Mouse (Mus musculus) bone marrow macrophage, adult 2 months (primary cell): ENCODE measurements around the gene Srl. TPM values are rescaled to one million over a fixed set of nuclear protein-coding genes. Genes with fewer than 3 reads are reported as not detected.

Experiments
- H3K27ac ChIP-seq: 2 replicates; pipeline ENCODE4 v1.5.1; 2012; ENCODE audit warnings: low read depth, low read length; ENCODE audit not compliant: insufficient read depth
- H3K4me1 ChIP-seq: 2 replicates; pipeline ENCODE4 v1.6.1; 2012; ENCODE audit warnings: low read length; ENCODE audit not compliant: control insufficient read depth, insufficient read depth
- H3K4me3 ChIP-seq: 2 replicates; pipeline ENCODE4 v1.5.1; 2012; ENCODE audit warnings: mild to moderate bottlenecking, low read length, moderate library complexity; ENCODE audit not compliant: insufficient read depth
- CTCF ChIP-seq: IDR thresholded peaks from 2 replicates; pipeline ENCODE4 v1.5.1; 2012; ENCODE audit warnings: low read depth, mild to moderate bottlenecking, low read length, moderate library complexity
- POLR2A ChIP-seq: IDR thresholded peaks from 2 replicates; pipeline ENCODE4 v1.6.1; 2012; ENCODE audit warnings: mild to moderate bottlenecking, low read depth, low read length, borderline replicate concordance
- polyA plus RNA-seq: library from polyadenylated mRNA; stranded (reverse); fragments of >200 nt; gene quantifications from 2 replicates; pipeline ENCODE4 v1.2.4, GENCODE M21; 2012; ENCODE audit not compliant: missing spikeins, insufficient read depth, insufficient read length

Srl gene
- polyA plus RNA-seq, 1 experiment, result 1.6 TPM

GRCm38 (mm10) chr16:4521074-4521667, 20.4 kb downstream of the Srl start:
- Histone ChIP-seq H3K27ac (no peak overlapping the region), H3K4me1 (peaks cover 8% of the 10 kb centered on the region), H3K4me3 (no peak overlapping the region)
- no peak for TF ChIP-seq POLR2A
- TF ChIP-seq CTCF, result no peak

GRCm38 (mm10) chr16:4520673-4521072, 20.9 kb downstream of the Srl start:
- no peak for TF ChIP-seq CTCF
- no peak for TF ChIP-seq POLR2A
- Histone ChIP-seq H3K27ac (no peak overlapping the region), H3K4me3 (no peak overlapping the region), H3K4me1 (peaks cover 8% of the 10 kb centered on the region)

GRCm38 (mm10) chr16:4519825-4520224, 21.8 kb downstream of the Srl start:
- Histone ChIP-seq H3K4me1 (peaks cover 5% of the 10 kb centered on the region), H3K27ac (no peak overlapping the region), H3K4me3 (no peak overlapping the region)
- TF ChIP-seq CTCF (no peak), POLR2A (no peak)

- Histone ChIP-seq H3K4me3 (no peak overlapping the region), H3K27ac (no peak overlapping the region), H3K4me1 (peaks cover 5% of the 10 kb centered on the region)
- TF ChIP-seq CTCF, result no peak
These were observed 22.5 kb downstream of the Srl start for GRCm38 (mm10) chr16:4519157-4519556.

- Histone ChIP-seq H3K27ac (no peak overlapping the region), H3K4me1 (peaks cover 5% of the 10 kb centered on the region), H3K4me3 (no peak overlapping the region)
- TF ChIP-seq POLR2A (no peak), CTCF (no peak)
These were observed 23.7 kb downstream of the Srl start for GRCm38 (mm10) chr16:4517906-4518305.

- TF ChIP-seq POLR2A, result no peak
- TF ChIP-seq CTCF, result no peak
- Histone ChIP-seq H3K27ac (no peak overlapping the region), H3K4me1 (peaks cover 16% of the 10 kb centered on the region), H3K4me3 (no peak overlapping the region)
These were observed 27.2 kb downstream of the Srl start for GRCm38 (mm10) chr16:4514383-4514782.

GRCm38 (mm10) chr16:4512661-4513438, 28.8 kb downstream of the Srl start:
- peaks cover 12% of the 10 kb centered on the region for H3K4me1 ChIP-seq
- no peak overlapping the region for H3K4me3 ChIP-seq
- no peak overlapping the region for H3K27ac ChIP-seq
- no peak for TF ChIP-seq POLR2A
- no peak for TF ChIP-seq CTCF

- H3K27ac ChIP-seq, result no peak overlapping the region
- TF ChIP-seq POLR2A (no peak), CTCF (no peak)
- peaks cover 12% of the 10 kb centered on the region for H3K4me1 ChIP-seq
- H3K4me3 ChIP-seq, result no peak overlapping the region
These were observed 30.2 kb downstream of the Srl start for GRCm38 (mm10) chr16:4511371-4511770.

- H3K4me1 ChIP-seq, result peaks cover 7% of the 10 kb centered on the region
- no peak overlapping the region for H3K27ac ChIP-seq
- no peak overlapping the region for H3K4me3 ChIP-seq
- no peak for TF ChIP-seq POLR2A
These were observed 35.4 kb downstream of the Srl start for GRCm38 (mm10) chr16:4506181-4506580.

GRCm38 (mm10) chr16:4503495-4503894, 38.1 kb downstream of the Srl start:
- TF ChIP-seq CTCF (no peak), POLR2A (no peak)
- Histone ChIP-seq H3K4me3 (no peak overlapping the region), H3K27ac (no peak overlapping the region), H3K4me1 (peaks cover 18% of the 10 kb centered on the region)

GRCm38 (mm10) chr16:4502568-4502967, 39.0 kb downstream of the Srl start:
- H3K4me3 ChIP-seq, result no peak overlapping the region
- TF ChIP-seq CTCF, result no peak
- TF ChIP-seq POLR2A, result no peak
- no peak overlapping the region for H3K27ac ChIP-seq
- peaks cover 18% of the 10 kb centered on the region for H3K4me1 ChIP-seq
